Mouse (Mus musculus) cerebellum, adult 11 months (tissue): ENCODE measurements around the gene Myocd.
A peak's percentile ranks its signal among the peaks of the same experiment; 100 is the strongest.

ENCODE experiments used
- DNase-seq: peaks from one replicate; pipeline ENCODE4 v3.0.0; 2022

Myocd gene

DNA sequence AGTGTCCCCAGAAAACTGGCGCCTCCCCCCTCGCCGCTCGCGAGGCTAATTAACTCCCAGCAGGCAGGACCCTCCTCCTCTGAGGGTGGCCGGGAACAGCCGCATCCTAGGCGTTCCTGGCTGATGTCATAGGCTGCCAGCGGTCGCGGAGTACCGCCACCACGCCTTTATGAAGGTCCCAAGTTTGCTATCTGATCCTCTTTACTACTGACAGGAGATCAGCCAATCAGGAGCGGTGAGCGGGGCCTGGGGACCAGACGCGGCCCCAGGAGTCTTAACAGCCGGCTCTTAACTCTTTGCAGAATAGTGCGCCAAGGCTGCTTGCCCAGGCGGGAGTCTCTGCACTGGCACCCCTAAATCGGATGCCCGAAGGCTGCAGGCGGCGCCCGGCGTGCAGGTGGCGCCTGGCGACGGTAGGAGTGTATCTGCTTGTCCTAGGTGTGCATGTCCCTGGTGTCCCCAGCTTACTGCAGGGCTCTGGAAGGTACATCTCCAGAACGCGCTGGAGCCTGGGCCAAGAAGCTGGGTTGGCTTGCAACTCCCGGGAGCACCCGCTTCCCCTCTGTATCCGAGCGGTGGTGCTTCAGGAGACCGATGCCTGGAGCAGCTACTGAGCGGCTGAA, at the start of gene Myocd:
Gene Myocd, minus strand, starts transcription at position 139 of the 623 bp plus-strand sequence.
- DNase-seq = no peak

DNA sequence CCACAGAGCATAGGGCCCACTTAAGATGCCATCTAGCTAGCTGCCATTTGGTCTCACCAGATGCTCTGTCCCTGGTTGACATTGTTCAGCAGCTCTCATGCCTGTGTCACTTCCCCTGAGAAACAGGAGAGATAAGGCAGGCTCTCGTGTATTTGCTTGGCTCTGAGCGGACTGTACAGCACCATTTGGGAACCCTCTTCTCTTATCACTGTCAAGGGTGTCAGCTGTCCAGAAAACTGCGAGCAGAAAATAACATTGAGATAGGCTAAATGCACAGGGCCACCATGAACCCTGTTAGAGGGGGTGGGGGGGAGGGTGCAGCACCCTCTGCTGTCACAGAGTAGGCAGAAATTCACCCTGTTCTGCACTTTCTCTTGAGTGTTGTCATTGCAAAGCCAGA, 34.0 kb upstream of the Myocd start:
- DNase-seq = no peak

- DNase-seq = no peak
Observed at GRCm38 (mm10) chr11:65294128-65294833, 24.5 kb upstream of the Myocd start.

- no peak for DNase-seq
Observed at GRCm38 (mm10) chr11:65292994-65293393, 23.2 kb upstream of the Myocd start.

GRCm38 (mm10) chr11:65287706-65288105, 17.9 kb upstream of the Myocd start:
- DNase-seq = no peak

DNA sequence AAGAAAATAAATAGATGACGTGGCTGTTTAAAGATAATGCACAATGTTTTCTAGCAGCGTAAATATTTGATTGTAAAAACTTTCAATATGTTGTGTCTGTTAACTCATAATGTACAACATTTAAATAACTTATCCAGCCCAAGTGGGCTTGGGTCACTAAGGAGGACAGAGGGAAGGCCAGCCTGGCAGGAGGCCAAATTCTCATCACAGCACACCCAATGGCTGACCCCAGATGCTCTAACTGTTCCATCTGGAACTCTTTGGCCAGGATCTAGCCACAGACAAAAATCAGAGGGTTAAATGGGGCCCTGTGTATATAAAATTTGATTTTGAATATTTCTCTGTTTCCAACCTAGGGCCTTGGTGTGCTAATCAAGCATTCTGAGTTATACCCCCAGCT, 16.4 kb upstream of the Myocd start:
- DNase-seq = no peak

DNA sequence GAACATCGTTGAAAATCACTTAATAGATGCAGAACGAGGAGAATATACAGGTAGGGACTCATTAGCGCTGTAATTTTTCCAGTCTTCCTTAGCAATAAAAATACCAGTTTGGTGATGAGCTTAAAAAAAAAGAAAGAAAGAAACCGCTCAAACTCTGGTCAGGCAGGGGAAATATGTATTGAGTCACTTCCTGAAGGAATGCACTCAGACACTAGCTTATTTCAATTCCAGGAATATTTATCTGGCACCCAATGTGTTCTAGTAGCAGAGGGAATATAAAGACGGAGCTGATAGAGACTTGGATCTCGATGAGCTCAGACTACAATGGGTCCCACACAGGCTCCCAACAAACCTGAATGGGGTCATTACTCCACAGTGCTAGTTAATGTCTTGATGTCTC, 5.7 kb upstream of the Myocd start:
- no peak for DNase-seq

DNA sequence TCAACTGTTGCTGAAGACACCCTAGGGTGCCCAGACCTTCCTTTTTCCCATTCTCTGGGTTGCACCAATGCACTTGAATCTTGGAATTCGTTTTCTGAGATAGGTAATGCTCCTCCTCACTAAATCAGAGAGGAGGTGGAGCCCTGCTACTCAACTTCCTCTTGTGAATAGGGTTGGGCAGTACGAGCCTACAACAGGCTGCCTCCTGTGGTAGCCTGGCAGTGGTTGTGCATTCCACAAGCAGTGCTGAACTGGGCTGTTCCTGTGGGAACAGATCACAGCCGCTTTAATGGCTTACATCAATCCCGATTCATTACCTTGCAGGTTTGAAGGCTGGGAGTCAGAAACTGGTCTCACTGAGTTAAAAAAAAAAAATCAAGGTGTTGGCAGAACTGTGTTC, 1.2 kb upstream of the Myocd start:
- no peak for DNase-seq

DNA sequence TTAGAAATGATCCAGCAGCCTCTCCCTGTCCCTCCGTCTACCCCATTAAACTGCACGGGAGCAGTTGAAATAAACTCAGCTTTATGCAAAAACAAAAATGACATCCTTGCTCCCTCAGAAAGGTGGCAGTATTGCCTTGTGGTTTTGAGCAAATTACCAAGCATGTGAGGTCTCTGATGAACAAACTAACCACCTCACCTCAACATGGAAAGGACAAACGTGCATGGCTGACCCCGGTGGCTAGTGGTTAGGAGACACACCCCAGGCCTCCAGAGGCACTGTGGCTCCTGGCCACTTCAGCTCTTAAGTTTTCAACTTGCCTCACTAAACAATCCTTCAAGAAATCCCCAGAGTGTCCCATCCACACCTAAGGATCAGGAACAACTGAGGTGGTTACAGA, 1.5 kb downstream of the Myocd start:
- DNase-seq = peak; percentile 8

DNA sequence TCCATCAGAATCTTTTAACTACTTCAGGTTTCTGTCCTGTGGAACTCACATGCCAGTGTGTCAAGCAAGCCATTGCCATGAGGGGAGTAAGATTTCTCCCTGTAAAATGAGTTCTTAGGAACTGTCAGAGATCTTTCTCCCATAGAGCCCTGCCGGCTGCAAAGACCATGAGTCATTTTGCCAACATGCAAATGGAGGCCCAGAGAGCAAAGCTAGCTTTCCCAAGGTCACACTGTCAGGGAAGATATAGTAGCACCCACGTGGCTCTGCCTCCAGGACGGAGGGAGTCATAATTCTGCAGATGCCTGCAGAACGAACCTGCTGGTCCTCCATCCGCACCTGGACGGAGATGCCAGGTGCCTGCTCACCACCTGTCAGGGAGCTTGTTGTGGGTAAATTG, 6.3 kb downstream of the Myocd start:
- no peak for DNase-seq

GRCm38 (mm10) chr11:65258997-65259396, 10.8 kb downstream of the Myocd start:
- DNase-seq = no peak

DNA sequence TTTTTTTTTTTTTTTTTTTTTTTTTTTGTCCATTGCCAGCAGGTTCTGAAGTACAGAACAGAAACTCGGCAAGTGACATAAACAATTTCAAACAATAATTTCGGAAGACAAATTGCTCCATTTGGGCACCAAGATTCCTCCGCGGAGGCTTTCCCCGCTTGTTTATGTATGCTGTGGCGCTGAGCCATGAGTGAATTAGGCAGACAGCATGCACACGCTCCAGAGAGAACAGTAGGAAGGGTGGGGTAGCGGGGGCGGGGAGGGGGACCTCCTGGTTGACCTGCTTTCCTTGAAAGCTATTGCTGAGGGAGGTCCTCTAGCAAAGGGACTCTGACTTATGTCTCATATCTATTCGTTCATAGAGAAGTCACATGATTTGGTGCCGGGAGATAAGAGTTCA, 13.6 kb downstream of the Myocd start:
- DNase-seq = no peak

DNA sequence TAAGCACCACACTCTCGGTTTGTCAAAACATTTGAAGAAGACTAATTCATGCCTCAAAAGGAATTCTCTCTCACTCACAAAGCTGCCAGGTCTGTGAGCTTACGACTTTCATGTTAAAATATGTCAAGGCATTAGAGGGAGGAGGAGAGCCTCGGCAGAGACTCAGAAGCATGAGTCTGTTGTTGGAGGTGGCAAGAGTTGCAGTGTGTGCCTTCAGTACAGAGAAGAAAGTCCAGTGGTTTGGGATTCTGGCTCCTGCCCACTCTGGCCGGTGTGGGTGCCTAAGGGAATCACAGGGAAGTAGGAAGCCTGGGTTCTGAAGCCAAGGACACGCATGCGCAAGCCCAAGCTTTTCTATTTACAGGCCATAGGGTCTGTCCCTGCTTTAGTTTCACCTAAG, 14.2 kb downstream of the Myocd start:
- no peak for DNase-seq

DNA sequence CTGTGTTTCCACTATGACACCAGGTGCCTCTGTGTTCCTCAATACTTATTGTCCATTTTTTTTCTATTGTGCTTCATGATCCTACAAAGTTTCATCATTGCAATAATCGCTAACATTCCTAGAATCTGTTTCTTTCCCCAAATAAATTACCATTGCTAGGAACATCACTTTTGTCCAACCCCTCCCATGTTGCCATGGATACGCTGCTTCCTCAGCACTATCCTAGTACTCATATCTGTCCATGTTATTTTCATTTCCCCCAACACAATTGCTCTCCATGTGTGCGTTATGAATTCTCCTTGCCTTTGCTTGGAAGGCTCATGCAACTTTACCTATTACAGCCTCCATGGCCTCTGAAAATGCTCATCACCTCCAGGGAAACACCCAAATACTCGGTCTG, 19.4 kb downstream of the Myocd start:
- DNase-seq = no peak

DNA sequence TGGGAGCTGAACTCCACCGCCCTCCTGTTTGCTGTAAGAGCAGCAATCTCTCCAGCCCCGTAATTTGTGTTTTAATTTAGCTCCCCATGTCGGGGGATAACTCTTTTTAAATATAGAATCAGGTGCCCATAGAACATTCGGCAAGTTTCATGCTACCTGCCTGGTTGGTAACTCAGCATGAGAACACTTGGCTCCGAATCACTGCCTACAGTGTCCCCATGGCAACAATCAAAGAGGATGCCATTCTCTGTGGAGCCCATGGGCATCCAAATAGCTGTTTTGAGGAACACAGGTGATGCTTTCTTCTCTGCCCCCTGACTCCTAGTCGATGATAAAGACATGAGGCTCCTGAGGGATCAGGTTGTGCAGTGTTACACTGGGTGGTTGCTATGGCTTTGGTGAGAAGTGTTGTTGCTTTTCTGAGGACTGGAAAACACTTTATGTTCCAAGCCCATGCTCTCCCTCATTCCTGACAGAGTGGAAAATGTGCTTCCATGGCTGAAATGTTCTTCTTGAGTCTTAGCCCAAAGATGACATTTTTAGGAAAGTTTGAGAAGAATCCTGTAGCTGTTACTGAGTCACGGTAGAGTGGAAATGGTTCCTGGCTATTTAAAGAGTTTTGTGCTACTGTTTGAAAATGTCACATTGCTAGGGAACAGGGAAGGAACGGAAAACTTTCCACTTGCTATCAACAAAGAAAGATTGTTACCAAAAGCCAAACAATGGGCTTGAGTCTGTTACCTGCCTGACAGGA, 23.3 kb downstream of the Myocd start:
- DNase-seq = no peak

GRCm38 (mm10) chr11:65243593-65243992, 26.2 kb downstream of the Myocd start:
- DNase-seq = no peak

GRCm38 (mm10) chr11:65240521-65240920, 29.3 kb downstream of the Myocd start:
- no peak for DNase-seq

GRCm38 (mm10) chr11:65237896-65238295, 31.9 kb downstream of the Myocd start:
- no peak for DNase-seq

- no peak for DNase-seq
Observed at GRCm38 (mm10) chr11:65236907-65237306, 32.9 kb downstream of the Myocd start.

GRCm38 (mm10) chr11:65235374-65235773, 34.4 kb downstream of the Myocd start:
- no peak for DNase-seq

DNA sequence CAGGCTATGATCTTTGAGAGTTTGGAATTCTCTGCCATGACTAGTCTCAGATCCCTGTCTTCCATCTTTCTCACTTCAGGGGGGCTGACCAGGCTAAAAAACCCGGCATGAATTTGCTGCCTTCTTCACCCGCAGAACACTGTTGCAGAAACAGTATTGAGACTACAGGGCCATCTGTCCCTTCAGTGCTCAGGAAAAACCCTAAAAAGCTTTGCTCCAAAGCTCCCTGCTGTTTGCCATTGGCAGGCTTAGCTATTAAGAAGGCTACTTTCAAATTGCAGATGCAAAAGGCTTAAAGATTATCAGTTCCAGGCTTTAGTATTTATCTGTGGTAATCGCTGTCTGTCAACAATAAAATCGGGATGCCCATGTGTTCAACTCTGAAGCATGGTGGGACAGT, 38.0 kb downstream of the Myocd start:
- no peak for DNase-seq

DNA sequence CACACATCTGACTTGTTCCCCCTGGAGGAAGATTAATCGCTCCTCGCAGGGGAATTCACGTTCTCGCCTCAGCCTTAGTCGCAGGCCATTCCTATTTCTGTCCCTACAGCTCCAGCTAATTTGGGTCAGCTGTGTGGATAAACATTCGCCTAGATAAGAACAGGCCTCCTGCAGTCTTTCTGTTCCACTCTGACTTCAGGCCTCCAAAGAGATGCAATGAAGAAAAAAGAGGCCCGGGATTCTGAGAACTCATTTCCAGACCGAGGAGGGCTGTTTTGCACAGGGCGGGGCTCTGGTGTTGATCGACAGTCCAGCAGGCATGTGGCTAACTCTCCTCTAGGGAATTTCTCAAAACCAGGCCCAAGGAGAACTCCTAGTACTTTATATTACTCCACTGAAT, 43.0 kb downstream of the Myocd start:
- DNase-seq = no peak

GRCm38 (mm10) chr11:65214954-65215629, 54.7 kb downstream of the Myocd start:
- no peak for DNase-seq

- DNase-seq = no peak
Observed at GRCm38 (mm10) chr11:65213806-65214205, 56.0 kb downstream of the Myocd start.
